Mouse (Mus musculus) brown adipose tissue, adult 24 weeks (tissue): ENCODE measurements around the gene Zbtb43. TPM values are rescaled to one million over a fixed set of nuclear protein-coding genes. Genes with fewer than 3 reads are reported as not detected.

Experiments used
- H3K27ac ChIP-seq: fragments of 200-500 bp; replicated peaks from 2 replicates; pipeline ENCODE4 v1.5.1; 2012; ENCODE audit warnings: low read depth, mild to moderate bottlenecking, low read length
- H3K4me1 ChIP-seq: fragments of 200-500 bp; 2 replicates; pipeline ENCODE4 v1.6.1; 2012; ENCODE audit warnings: low read length, mixed read lengths; ENCODE audit not compliant: control insufficient read depth, insufficient read depth, insufficient read length
- H3K4me3 ChIP-seq: fragments of 200-500 bp; 2 replicates; pipeline ENCODE4 v1.5.1; 2012; ENCODE audit warnings: low read depth, mild to moderate bottlenecking, low read length, moderate library complexity; ENCODE audit not compliant: insufficient read depth
- polyA plus RNA-seq: library from polyadenylated mRNA; stranded (reverse); fragments of >200 nt; gene quantifications from 2 replicates; pipeline ENCODE4 v1.2.4, GENCODE M21; 2012; ENCODE audit not compliant: missing spikeins, insufficient read depth, insufficient read length

The Zbtb43 gene
- polyA plus RNA-seq, 1 experiment = 11.4 TPM

- Histone ChIP-seq H3K27ac (no peak overlapping the region), H3K4me3 (no peak overlapping the region), H3K4me1 (peaks cover 6% of the 10 kb centered on the region; the same call in 1 of the 2 replicates)
Measured at GRCm38 (mm10) chr2:33426640-33427398, 41.5 kb downstream of the Zbtb43 start.

- Histone ChIP-seq H3K27ac (no peak overlapping the region), H3K4me1 (no peaks in the 10 kb centered on the region), H3K4me3 (no peak overlapping the region)
Measured at GRCm38 (mm10) chr2:33417454-33417853, 50.9 kb downstream of the Zbtb43 start.

- Histone ChIP-seq H3K27ac (no peak overlapping the region), H3K4me3 (no peak overlapping the region), H3K4me1 (no peaks in the 10 kb centered on the region)
Measured at GRCm38 (mm10) chr2:33414019-33414418, 54.3 kb downstream of the Zbtb43 start.

GRCm38 (mm10) chr2:33412111-33412510 is 56.2 kb downstream of the Zbtb43 start:
- Histone ChIP-seq H3K4me1 (no peaks in the 10 kb centered on the region), H3K27ac (no peak overlapping the region), H3K4me3 (no peak overlapping the region)

GRCm38 (mm10) chr2:33403511-33404003 is 64.8 kb downstream of the Zbtb43 start:
- H3K4me1 ChIP-seq = no peaks in the 10 kb centered on the region; the same call in 1 of the 2 replicates
- H3K27ac ChIP-seq = no peak overlapping the region
- no peak overlapping the region for H3K4me3 ChIP-seq

- H3K4me1 ChIP-seq = no peaks in the 10 kb centered on the region; the same call in 1 of the 2 replicates
- H3K27ac ChIP-seq = no peak overlapping the region
- H3K4me3 ChIP-seq = no peak overlapping the region
Measured at GRCm38 (mm10) chr2:33402638-33403037, 65.7 kb downstream of the Zbtb43 start.

- no peak overlapping the region for H3K27ac ChIP-seq
Measured at GRCm38 (mm10) chr2:33402236-33402635, 66.1 kb downstream of the Zbtb43 start.

GRCm38 (mm10) chr2:33401217-33401616 is 67.1 kb downstream of the Zbtb43 start:
- no peak overlapping the region for H3K27ac ChIP-seq
- H3K4me1 ChIP-seq = no peaks in the 10 kb centered on the region
- H3K4me3 ChIP-seq = no peak overlapping the region

More at GRCm38 (mm10) chr2:33402236-33402635, 66.1 kb downstream of the Zbtb43 start:
- no peak overlapping the region for H3K4me3 ChIP-seq
- H3K4me1 ChIP-seq = no peaks in the 10 kb centered on the region; the same call in 1 of the 2 replicates

- Histone ChIP-seq H3K4me1 (no peaks in the 10 kb centered on the region), H3K4me3 (no peak overlapping the region), H3K27ac (no peak overlapping the region)
Measured at GRCm38 (mm10) chr2:33400541-33400940, 67.8 kb downstream of the Zbtb43 start.

Other genes with a start within 250 kb of the Zbtb43 start
- gene Ralgps1, start 97.1 kb downstream of the Zbtb43 start, polyA plus RNA-seq = 1.1 and 1.5 TPM in 2 replicates
- 2.9 and 3.8 TPM in 2 replicates for gene Zbtb34, start 37.2 kb downstream of the Zbtb43 start, polyA plus RNA-seq
- gene Lmx1b, start 172.0 kb upstream of the Zbtb43 start, polyA plus RNA-seq = not detected in 2 replicates